Mouse (Mus musculus): Measurements from ENCODE around the gene Majin. TPM values are rescaled to one million over a fixed set of nuclear protein-coding genes. Genes with fewer than 3 reads are reported as not detected.

Majin gene
- total and polyA plus RNA-seq, 3 experiments, result 0.20 TPM; not detected in 2

DNA sequence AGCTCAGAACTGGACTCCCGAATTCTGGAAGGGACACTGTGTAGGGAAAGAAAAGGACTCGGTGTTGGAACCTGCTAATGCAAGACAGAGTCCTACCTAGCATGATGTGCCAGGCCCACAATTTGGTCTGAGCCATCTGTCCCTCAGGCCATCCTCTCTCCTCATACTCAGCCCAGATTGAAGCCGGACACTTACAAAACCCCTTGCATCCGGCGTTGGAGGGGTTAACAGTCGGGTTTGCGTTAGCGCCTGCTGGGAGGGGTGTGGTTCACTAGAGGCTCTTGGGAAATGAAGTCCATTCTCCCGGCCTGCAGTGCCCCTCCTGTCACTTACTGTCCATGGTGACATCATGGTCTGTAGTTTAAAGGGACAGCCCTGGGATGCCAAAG, 51.9 kb downstream of the Majin start:
- WGBS, result under 1% methylated on average over 9 of the region's 9 CpGs
- Histone ChIP-seq H3K79me2 (replicated peaks; ENCODE audit: control insufficient read depth, insufficient read depth, low read length) (no peaks in the 10 kb centered on the region), H3K4me3 (peak overlapping the region; percentile 81), H3K9ac (ENCODE audit: low read depth, low read length) (peak overlapping the region; percentile 79), H3K36me3 (ENCODE audit: control insufficient read depth, insufficient read depth, low read length) (no peaks in the 10 kb centered on the region), H3K27ac (peak overlapping the region; percentile 99), H3K4me1 (ENCODE audit: control insufficient read depth, insufficient read depth, low read length) (peaks cover 3% of the 10 kb centered on the region), H3K27me3 (ENCODE audit: control insufficient read depth, insufficient read depth, low read length) (no peaks in the 10 kb centered on the region)
- intact Hi-C loops (cut with DNase I), result loop anchor here (1.0 to 2.0 kb wide), 2 partner anchors 95 to 108 kb away; partner anchors contain the start of genes Arl2, Batf2 and Snx15
- DNase-seq, result peak; percentile 88 to 91
- no peak for TF ChIP-seq CTCF (IDR thresholded peaks at IDR 0.05)
- TF ChIP-seq EP300 (IDR thresholded peaks at IDR 0.05; ENCODE audit: insufficient read depth, low read depth, low read length), result peak; percentile 77; the same call in 1 of the 2 replicates
- TF ChIP-seq POLR2A (IDR thresholded peaks at IDR 0.05; ENCODE audit: insufficient read depth, low read depth, low read length), result peak; percentile 48; the same call in 1 of the 2 replicates

- TF ChIP-seq CTCF (IDR thresholded peaks at IDR 0.05) (no peak), EP300 (IDR thresholded peaks at IDR 0.05; ENCODE audit: insufficient read depth, low read depth, low read length) (no peak), POLR2A (IDR thresholded peaks at IDR 0.05; ENCODE audit: insufficient read depth, low read depth, low read length) (no peak)
- WGBS, result 73% methylated on average over 7 of the region's 7 CpGs
- Histone ChIP-seq H3K79me2 (replicated peaks; ENCODE audit: control insufficient read depth, insufficient read depth, low read length) (no peaks in the 10 kb centered on the region), H3K4me3 (no peak overlapping the region), H3K36me3 (ENCODE audit: control insufficient read depth, insufficient read depth, low read length) (no peaks in the 10 kb centered on the region), H3K9ac (ENCODE audit: low read depth, low read length) (no peak overlapping the region), H3K27ac (no peak overlapping the region), H3K27me3 (ENCODE audit: control insufficient read depth, insufficient read depth, low read length) (no peaks in the 10 kb centered on the region), H3K4me1 (ENCODE audit: control insufficient read depth, insufficient read depth, low read length) (peaks cover 3% of the 10 kb centered on the region)
- intact Hi-C loops (cut with DNase I), result loop anchor here (1.0 to 2.0 kb wide), 2 partner anchors 96 to 109 kb away; partner anchors contain the start of genes Arl2, Batf2 and Snx15
- DNase-seq, result peak in 1 of 2 experiments; percentile 23
These were observed 52.7 kb downstream of the Majin start for GRCm38 (mm10) chr19:6236842-6237241.

DNA sequence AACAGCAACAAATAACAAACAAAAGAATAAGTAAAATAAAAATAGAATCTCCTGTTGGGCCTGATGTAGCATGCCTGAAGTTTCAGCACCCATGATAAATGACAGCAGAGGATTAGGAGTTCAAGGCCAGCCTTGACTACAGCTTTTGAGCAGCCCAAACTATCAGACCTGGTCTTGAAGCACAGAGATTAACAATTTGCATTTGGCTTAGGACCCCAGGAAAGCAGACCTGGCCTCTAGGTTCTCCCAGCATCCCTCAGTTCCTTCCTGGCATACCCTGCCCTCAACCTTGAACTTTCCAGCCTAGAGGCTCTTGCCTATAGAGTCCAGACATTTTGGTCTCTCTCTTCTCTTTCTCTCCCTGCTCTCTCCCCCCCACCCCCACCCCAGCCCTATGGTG, 54.6 kb downstream of the Majin start:
- Histone ChIP-seq H3K9ac (ENCODE audit: low read depth, low read length) (no peak overlapping the region), H3K4me3 (no peak overlapping the region), H3K79me2 (replicated peaks; ENCODE audit: control insufficient read depth, insufficient read depth, low read length) (no peaks in the 10 kb centered on the region), H3K4me1 (ENCODE audit: control insufficient read depth, insufficient read depth, low read length) (peaks cover 3% of the 10 kb centered on the region), H3K27ac (no peak overlapping the region), H3K27me3 (ENCODE audit: control insufficient read depth, insufficient read depth, low read length) (no peaks in the 10 kb centered on the region), H3K36me3 (ENCODE audit: control insufficient read depth, insufficient read depth, low read length) (no peaks in the 10 kb centered on the region)
- DNase-seq, result no peak
- intact Hi-C loops (cut with DNase I), result no loop called here
- TF ChIP-seq EP300 (IDR thresholded peaks at IDR 0.05; ENCODE audit: insufficient read depth, low read depth, low read length), result no peak
- TF ChIP-seq POLR2A (IDR thresholded peaks at IDR 0.05; ENCODE audit: insufficient read depth, low read depth, low read length), result no peak
- no peak for TF ChIP-seq CTCF (IDR thresholded peaks at IDR 0.05)

DNA sequence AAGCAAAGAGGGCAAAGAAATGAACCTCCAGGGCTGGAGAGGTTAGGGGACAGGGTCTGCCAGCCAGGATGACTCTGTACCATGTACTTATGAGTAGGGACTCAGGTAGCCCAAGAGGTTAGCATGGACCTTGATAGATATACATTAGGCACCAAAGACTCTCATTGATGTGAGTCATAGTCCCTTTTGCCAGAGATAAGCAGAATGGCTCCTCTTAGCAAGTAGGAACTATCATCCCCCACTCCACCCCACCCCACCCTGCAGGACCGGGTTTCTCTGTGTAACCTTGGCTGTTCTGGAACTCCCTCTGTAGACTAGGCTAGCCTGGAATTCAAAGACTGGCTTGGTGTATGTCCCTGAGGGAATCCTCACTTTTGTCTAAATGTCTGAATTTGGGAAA, 55.9 kb downstream of the Majin start:
- intact Hi-C loops (cut with DNase I), result no loop called here
- Histone ChIP-seq H3K79me2 (replicated peaks; ENCODE audit: control insufficient read depth, insufficient read depth, low read length) (no peaks in the 10 kb centered on the region), H3K4me1 (ENCODE audit: control insufficient read depth, insufficient read depth, low read length) (peaks cover 3% of the 10 kb centered on the region), H3K4me3 (no peak overlapping the region), H3K27ac (no peak overlapping the region), H3K9ac (ENCODE audit: low read depth, low read length) (no peak overlapping the region), H3K36me3 (ENCODE audit: control insufficient read depth, insufficient read depth, low read length) (no peaks in the 10 kb centered on the region), H3K27me3 (ENCODE audit: control insufficient read depth, insufficient read depth, low read length) (no peaks in the 10 kb centered on the region)
- TF ChIP-seq EP300 (IDR thresholded peaks at IDR 0.05; ENCODE audit: insufficient read depth, low read depth, low read length) (no peak), POLR2A (IDR thresholded peaks at IDR 0.05; ENCODE audit: insufficient read depth, low read depth, low read length) (no peak), CTCF (IDR thresholded peaks at IDR 0.05) (no peak)
- DNase-seq, result no peak
- WGBS, result 38% methylated on average over 1 of the region's 1 CpGs

GRCm38 (mm10) chr19:6240725-6241124, 56.5 kb downstream of the Majin start:
- no peak for TF ChIP-seq CTCF (IDR thresholded peaks at IDR 0.05)
- no peak for TF ChIP-seq POLR2A (IDR thresholded peaks at IDR 0.05; ENCODE audit: insufficient read depth, low read depth, low read length)
- no peak for TF ChIP-seq EP300 (IDR thresholded peaks at IDR 0.05; ENCODE audit: insufficient read depth, low read depth, low read length)
- H3K4me1 ChIP-seq (ENCODE audit: control insufficient read depth, insufficient read depth, low read length), result peaks cover 3% of the 10 kb centered on the region
- WGBS, result 35% methylated on average over 5 of the region's 5 CpGs
- no peak for DNase-seq
- intact Hi-C loops (cut with DNase I), result no loop called here
- H3K27me3 ChIP-seq (ENCODE audit: control insufficient read depth, insufficient read depth, low read length), result no peaks in the 10 kb centered on the region
- no peaks in the 10 kb centered on the region for H3K36me3 ChIP-seq (ENCODE audit: control insufficient read depth, insufficient read depth, low read length)
- peak overlapping the region; percentile 75 for H3K27ac ChIP-seq
- peak overlapping the region; percentile 42 for H3K4me3 ChIP-seq
- no peaks in the 10 kb centered on the region for H3K79me2 ChIP-seq (replicated peaks; ENCODE audit: control insufficient read depth, insufficient read depth, low read length)
- H3K9ac ChIP-seq (ENCODE audit: low read depth, low read length), result no peak overlapping the region

DNA sequence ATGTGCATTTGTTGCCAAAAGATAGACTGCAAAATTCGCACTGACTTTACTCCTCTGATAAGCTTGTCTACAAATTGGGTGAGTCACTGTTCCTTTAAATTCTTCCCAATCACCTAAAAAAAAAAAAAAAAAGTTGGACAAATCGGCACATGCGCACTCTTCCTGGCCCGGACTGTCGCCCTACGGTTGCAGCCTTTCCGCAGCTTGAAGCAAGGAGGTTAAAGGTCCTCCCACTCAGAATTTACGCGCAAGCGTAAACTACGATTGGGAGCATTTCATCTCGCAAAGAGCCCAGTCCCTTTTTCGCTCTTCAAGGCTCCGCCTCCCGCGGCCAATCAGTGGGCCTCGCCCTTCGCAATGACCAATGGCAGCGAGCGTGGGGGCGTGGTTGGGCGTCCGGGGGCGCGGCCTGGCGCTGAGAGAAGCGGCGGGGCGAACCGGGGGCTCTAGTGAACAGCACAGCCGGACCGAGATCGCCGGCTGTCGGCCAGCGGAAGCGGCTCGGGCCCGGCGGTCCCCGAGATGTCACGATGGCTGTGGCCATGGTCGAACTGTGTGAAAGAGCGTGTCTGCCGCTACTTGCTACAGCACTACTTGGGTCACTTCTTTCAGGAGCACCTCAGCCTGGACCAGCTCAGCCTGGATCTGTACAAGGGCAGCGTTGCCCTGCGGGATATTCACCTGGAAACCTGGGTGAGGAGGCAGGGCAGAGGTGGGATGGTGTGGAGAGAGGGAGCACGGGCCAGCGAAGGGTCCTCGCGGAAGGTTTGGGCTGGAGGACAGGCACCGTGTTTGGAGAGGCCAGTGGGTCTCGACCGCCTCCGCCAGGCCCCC, 57.3 kb downstream of the Majin start, which contains the start of gene Atg2a:
Atg2a (plus strand) TSS at position 395 of the 834 bp plus-strand sequence.
- H3K27me3 ChIP-seq (ENCODE audit: control insufficient read depth, insufficient read depth, low read length), result no peaks in the 10 kb centered on the region
- H3K36me3 ChIP-seq (ENCODE audit: control insufficient read depth, insufficient read depth, low read length), result no peaks in the 10 kb centered on the region
- peak within 1 kb of the TSS; percentile 80 for H3K9ac ChIP-seq (ENCODE audit: low read depth, low read length)
- under 1% methylated on average over 55 of the region's 55 CpGs for WGBS
- H3K27ac ChIP-seq, result peak within 1 kb of the TSS; percentile 86
- no peaks in the 10 kb centered on the region for H3K79me2 ChIP-seq (replicated peaks; ENCODE audit: control insufficient read depth, insufficient read depth, low read length)
- peak; percentile 98 to 99 for DNase-seq
- intact Hi-C loops (cut with DNase I), result no loop called here
- peak within 1 kb of the TSS; percentile 96 for H3K4me3 ChIP-seq
- H3K4me1 ChIP-seq (ENCODE audit: control insufficient read depth, insufficient read depth, low read length), result peaks cover under 1% of the 10 kb centered on the region
- 0 out of 2 replicates have a peak, but pooled peaks have one; percentile 36 for TF ChIP-seq EP300 (IDR thresholded peaks at IDR 0.05; ENCODE audit: insufficient read depth, low read depth, low read length)
- TF ChIP-seq CTCF (IDR thresholded peaks at IDR 0.05), result peak; percentile 32
- TF ChIP-seq POLR2A (IDR thresholded peaks at IDR 0.05; ENCODE audit: insufficient read depth, low read depth, low read length), result peak; percentile 83

Measured in heart, adult 2 months (tissue).